Mouse (Mus musculus) olfactory bulb, adult 2 months (tissue): ENCODE measurements around the gene Elmod3.

Experiments used
- CTCF ChIP-seq: fragments of 200-500 bp; IDR thresholded peaks from 2 replicates; pipeline ENCODE4 v1.5.1; 2012; ENCODE audit warnings: low read depth, mild to moderate bottlenecking, low read length, moderate library complexity; ENCODE audit not compliant: insufficient read depth
- POLR2A ChIP-seq: fragments of 200-500 bp; IDR thresholded peaks from 2 replicates; pipeline ENCODE4 v1.6.1; 2012; ENCODE audit warnings: mild to moderate bottlenecking, low read depth, low read length, moderate library complexity; ENCODE audit not compliant: insufficient read depth

- TF ChIP-seq CTCF (no peak), POLR2A (no peak)
These were observed 65.6 kb downstream of the Elmod3 start for GRCm38 (mm10) chr6:72532580-72532979.
